ENCODE assay signal across 12 mouse cellular contexts in genomic region chr17:33812475-33812874, GRCm38 (mm10). TPM values are rescaled to one million over a fixed set of nuclear protein-coding genes. Genes with fewer than 3 reads are reported as not detected.
DNase-seq lines count a peak whose midpoint lies in the region; ATAC-seq and TF ChIP-seq lines count a peak whose summit lies in the region.
"Had no signal": no experiment of that assay in that cellular context is flagged by ENCODE, and none has a peak within 500 bp of the region (broad histone marks: within the 10 kb centered on the region; RNA-seq: fewer than 3 reads in every experiment).

No protein-coding gene starts in this region.

- TF ChIP-seq CTCF in kidney, postnatal 0 days (IDR thresholded peaks at IDR 0.05; ENCODE audit: low read depth), result no peak
- TF ChIP-seq CTCF in small intestine, adult 2 months (IDR thresholded peaks at IDR 0.05; ENCODE audit: extremely low read depth, insufficient read length, insufficient replicate concordance, low read depth, low read length), result no peak

- H3K4me3 ChIP-seq in megakaryocyte, embryonic 14.5 days (replicated peaks), result peak overlapping the region; percentile 57
- H3K4me3 ChIP-seq in kidney, postnatal 0 days (replicated peaks; ENCODE audit: low read depth, low read length), result no peak overlapping the region
- no peak overlapping the region for H3K4me3 ChIP-seq in small intestine, adult 2 months (ENCODE audit: low read depth, low read length)
- no peak overlapping the region for H3K4me3 ChIP-seq in hindbrain, embryonic 10.5 days
- H3K4me3 ChIP-seq: forebrain, embryonic 12.5 days; hindbrain, embryonic 12.5 days; neural tube, embryonic 12.5 days had no signal

- no peak overlapping the region for H3K9ac ChIP-seq in kidney, postnatal 0 days (ENCODE audit: low read depth, low read length)
- H3K9ac ChIP-seq: forebrain, embryonic 12.5 days; hindbrain, embryonic 12.5 days; neural tube, embryonic 12.5 days had no signal

- H3K36me3 ChIP-seq in megakaryocyte, embryonic 14.5 days (replicated peaks; ENCODE audit: low read length), result no peaks in the 10 kb centered on the region
- H3K36me3 ChIP-seq in kidney, postnatal 0 days (ENCODE audit: insufficient read depth, low read length), result no peaks in the 10 kb centered on the region
- no peaks in the 10 kb centered on the region for H3K36me3 ChIP-seq in small intestine, adult 2 months (ENCODE audit: control insufficient read depth, insufficient read depth, low read length)
- H3K36me3 ChIP-seq in hindbrain, embryonic 10.5 days, result no peaks in the 10 kb centered on the region; the same call in 1 of the 2 replicates
- H3K36me3 ChIP-seq: forebrain, embryonic 12.5 days; hindbrain, embryonic 12.5 days; neural tube, embryonic 12.5 days had no signal

- H3K27ac ChIP-seq in kidney, postnatal 0 days, result peak overlapping the region; percentile 79
- 0 out of 2 replicates have a peak overlapping the region, but pooled peaks have one; percentile 8 for H3K27ac ChIP-seq in small intestine, adult 2 months (ENCODE audit: insufficient read depth, low read depth, low read length)
- no peak overlapping the region for H3K27ac ChIP-seq in hindbrain, embryonic 10.5 days
- H3K27ac ChIP-seq: forebrain, embryonic 12.5 days; hindbrain, embryonic 12.5 days; neural tube, embryonic 12.5 days had no signal

- DNase-seq in adrenal gland, adult 2 months, result peak; percentile 39
- no peak for DNase-seq in adrenal gland, postnatal 36 days
- DNase-seq in kidney, postnatal 0 days (ENCODE audit: low spot score), result peak; percentile 46
- no peak for DNase-seq in embryo, embryonic 10 days (ENCODE audit: low spot score)
- no peak for DNase-seq in hindbrain, embryonic 10.5 days (ENCODE audit: low spot score)
- DNase-seq: cerebellum, postnatal 25 days had no signal

- no peaks in the 10 kb centered on the region for H3K9me3 ChIP-seq in megakaryocyte, embryonic 14.5 days
- H3K9me3 ChIP-seq in kidney, postnatal 0 days (replicated peaks; ENCODE audit: low read length), result no peaks in the 10 kb centered on the region
- no peaks in the 10 kb centered on the region for H3K9me3 ChIP-seq in hindbrain, embryonic 10.5 days
- H3K9me3 ChIP-seq: forebrain, embryonic 12.5 days; hindbrain, embryonic 12.5 days; neural tube, embryonic 12.5 days had no signal

- peaks cover 45% of the 10 kb centered on the region for H3K4me1 ChIP-seq in megakaryocyte, embryonic 14.5 days
- H3K4me1 ChIP-seq in kidney, postnatal 0 days (replicated peaks; ENCODE audit: insufficient read depth, low read length), result peaks cover 14% of the 10 kb centered on the region; the same call in 1 of the 2 replicates
- peaks cover 2% of the 10 kb centered on the region; the same call in 1 of the 2 replicates for H3K4me1 ChIP-seq in small intestine, adult 2 months (ENCODE audit: control insufficient read depth, insufficient read depth, insufficient read length, low read length)
- peaks cover 29% of the 10 kb centered on the region for H3K4me1 ChIP-seq in hindbrain, embryonic 10.5 days (replicated peaks)

- ATAC-seq in megakaryocyte, adult 5-6 weeks (ENCODE audit: poor library complexity, severe bottlenecking), result no peak
- no peak for ATAC-seq in kidney, postnatal 0 days (replicated peaks; ENCODE audit: low FRiP score, low read depth)

- 8% methylated on average over 3 of the region's 3 CpGs for WGBS in kidney, postnatal 0 days
- WGBS in small intestine, adult 2 months, result 15% methylated on average over 3 of the region's 3 CpGs
- WGBS in hindbrain, embryonic 10.5 days, result 66% methylated on average over 3 of the region's 3 CpGs

- no peak for TF ChIP-seq POLR2A in small intestine, adult 2 months (IDR thresholded peaks at IDR 0.05; ENCODE audit: low read depth, low read length)

- H3K4me2 ChIP-seq in kidney, postnatal 0 days (ENCODE audit: low read length), result peak overlapping the region; percentile 85
- H3K4me2 ChIP-seq: forebrain, embryonic 12.5 days; hindbrain, embryonic 12.5 days; neural tube, embryonic 12.5 days had no signal

- H3K27me3 ChIP-seq in megakaryocyte, embryonic 14.5 days (replicated peaks), result peaks cover 3% of the 10 kb centered on the region
- no peaks in the 10 kb centered on the region for H3K27me3 ChIP-seq in kidney, postnatal 0 days (ENCODE audit: insufficient read depth, low read length)
- H3K27me3 ChIP-seq in small intestine, adult 2 months (ENCODE audit: control insufficient read depth, insufficient read depth, low read length), result no peaks in the 10 kb centered on the region
- H3K27me3 ChIP-seq in hindbrain, embryonic 10.5 days (ENCODE audit: insufficient read depth, poor library complexity, severe bottlenecking), result peaks cover 23% of the 10 kb centered on the region

RNA-seq across cellular contexts. Expression of gene Kank3, which starts 2.2 kb away (rescaled TPM):
- total RNA-seq in adrenal gland, adult 2 months (2021), result 10 to 100 TPM; 55.9 to 66.2 TPM
- 164 and 195 TPM in 2 replicates for polyA plus RNA-seq in adrenal gland, adult 2 months (2012; rRNA removed)
- 10 to 100 TPM; 72.2 to 90.5 TPM for total RNA-seq in adrenal gland, postnatal 36 days (2021)
- polyA plus RNA-seq in megakaryocyte, embryonic 14.5 days (2012; ENCODE audit: insufficient read depth, low replicate concordance), result 3.8 and 3.9 TPM in 2 replicates
- total RNA-seq in megakaryocyte, adult 5-6 weeks (2015), result 12.3 and 16.2 TPM in 2 replicates
- total RNA-seq in megakaryocyte, adult 5-6 weeks (2017), result 13.5 and 14.8 TPM in 2 replicates
- polyA plus RNA-seq in kidney, postnatal 0 days (2015; fragmentation: Nextera tagmentation; extraction: Ambion mirVana), result 57.5 and 70.4 TPM in 2 replicates
- polyA plus RNA-seq in small intestine, adult 2 months (2012; rRNA removed), result 20.6 and 21.1 TPM in 2 replicates
- 26.2 and 28.5 TPM in 2 replicates for polyA plus RNA-seq in hindbrain, embryonic 10.5 days (2016; fragmentation: Nextera tagmentation; extraction: Ambion mirVana)

RNA-seq across cellular contexts. Expression of gene Rps28, which starts 11.9 kb away (rescaled TPM):
- 1,000 to 10,000 TPM; 1,533 to 1,560 TPM for total RNA-seq in adrenal gland, adult 2 months (2021)
- polyA plus RNA-seq in adrenal gland, adult 2 months (2012; rRNA removed), result 387 and 446 TPM in 2 replicates
- 1,000 to 10,000 TPM; 1,486 to 1,511 TPM for total RNA-seq in adrenal gland, postnatal 36 days (2021)
- polyA plus RNA-seq in megakaryocyte, embryonic 14.5 days (2012; ENCODE audit: insufficient read depth, low replicate concordance), result 840 and 6,431 TPM in 2 replicates
- total RNA-seq in megakaryocyte, adult 5-6 weeks (2015), result 875 and 928 TPM in 2 replicates
- total RNA-seq in megakaryocyte, adult 5-6 weeks (2017), result 2,242 and 2,459 TPM in 2 replicates
- 1,262 and 1,465 TPM in 2 replicates for polyA plus RNA-seq in kidney, postnatal 0 days (2015; fragmentation: Nextera tagmentation; extraction: Ambion mirVana)
- polyA plus RNA-seq in small intestine, adult 2 months (2012; rRNA removed), result 296 and 444 TPM in 2 replicates
- 712 and 835 TPM in 2 replicates for polyA plus RNA-seq in hindbrain, embryonic 10.5 days (2016; fragmentation: Nextera tagmentation; extraction: Ambion mirVana)

RNA-seq across cellular contexts. Expression of gene Ndufa7, which starts 11.9 kb away (rescaled TPM):
- total RNA-seq in adrenal gland, adult 2 months (2021), result 100 to 1,000 TPM; 507 to 539 TPM
- 556 and 578 TPM in 2 replicates for polyA plus RNA-seq in adrenal gland, adult 2 months (2012; rRNA removed)
- 100 to 1,000 TPM; 432 to 487 TPM for total RNA-seq in adrenal gland, postnatal 36 days (2021)
- polyA plus RNA-seq in megakaryocyte, embryonic 14.5 days (2012; ENCODE audit: insufficient read depth, low replicate concordance), result 1,277 and 1,645 TPM in 2 replicates
- 150 and 160 TPM in 2 replicates for total RNA-seq in megakaryocyte, adult 5-6 weeks (2015)
- total RNA-seq in megakaryocyte, adult 5-6 weeks (2017), result 110 and 139 TPM in 2 replicates
- polyA plus RNA-seq in kidney, postnatal 0 days (2015; fragmentation: Nextera tagmentation; extraction: Ambion mirVana), result 574 and 620 TPM in 2 replicates
- 337 and 417 TPM in 2 replicates for polyA plus RNA-seq in small intestine, adult 2 months (2012; rRNA removed)
- polyA plus RNA-seq in hindbrain, embryonic 10.5 days (2016; fragmentation: Nextera tagmentation; extraction: Ambion mirVana), result 517 and 544 TPM in 2 replicates

RNA-seq across cellular contexts. Expression of gene Cd320, which starts 30.4 kb away (rescaled TPM):
- 10 to 100 TPM; 34.2 to 42.8 TPM for total RNA-seq in adrenal gland, adult 2 months (2021)
- 85.2 and 99.1 TPM in 2 replicates for polyA plus RNA-seq in adrenal gland, adult 2 months (2012; rRNA removed)
- 10 to 100 TPM; 30.8 to 47.3 TPM for total RNA-seq in adrenal gland, postnatal 36 days (2021)
- polyA plus RNA-seq in megakaryocyte, embryonic 14.5 days (2012; ENCODE audit: insufficient read depth, low replicate concordance), result 16.0 and 94.0 TPM in 2 replicates
- 2.5 and 4.0 TPM in 2 replicates for total RNA-seq in megakaryocyte, adult 5-6 weeks (2015)
- total RNA-seq in megakaryocyte, adult 5-6 weeks (2017), result 0.85 and 1.5 TPM in 2 replicates
- polyA plus RNA-seq in kidney, postnatal 0 days (2015; fragmentation: Nextera tagmentation; extraction: Ambion mirVana), result 101 and 109 TPM in 2 replicates
- 14.9 and 22.1 TPM in 2 replicates for polyA plus RNA-seq in small intestine, adult 2 months (2012; rRNA removed)
- polyA plus RNA-seq in hindbrain, embryonic 10.5 days (2016; fragmentation: Nextera tagmentation; extraction: Ambion mirVana), result 87.7 and 91.8 TPM in 2 replicates

RNA-seq across cellular contexts. Expression of gene Angptl4, which starts 30.8 kb away (rescaled TPM):
- 100 to 1,000 TPM in 1 of 2 experiments, 10 to 100 TPM in 1; 44.5 to 100 TPM for total RNA-seq in adrenal gland, adult 2 months (2021)
- polyA plus RNA-seq in adrenal gland, adult 2 months (2012; rRNA removed), result 131 and 261 TPM in 2 replicates
- 100 to 1,000 TPM in 1 of 2 experiments, 10 to 100 TPM in 1; 62.7 to 110 TPM for total RNA-seq in adrenal gland, postnatal 36 days (2021)
- polyA plus RNA-seq in megakaryocyte, embryonic 14.5 days (2012; ENCODE audit: insufficient read depth, low replicate concordance), result 0.59 and 1.5 TPM in 2 replicates
- total RNA-seq in megakaryocyte, adult 5-6 weeks (2015), result 0.59 and 0.80 TPM in 2 replicates
- 0.33 and 0.73 TPM in 2 replicates for total RNA-seq in megakaryocyte, adult 5-6 weeks (2017)
- 51.4 and 58.9 TPM in 2 replicates for polyA plus RNA-seq in kidney, postnatal 0 days (2015; fragmentation: Nextera tagmentation; extraction: Ambion mirVana)
- polyA plus RNA-seq in small intestine, adult 2 months (2012; rRNA removed), result 14.7 and 57.3 TPM in 2 replicates
- 23.4 and 25.9 TPM in 2 replicates for polyA plus RNA-seq in hindbrain, embryonic 10.5 days (2016; fragmentation: Nextera tagmentation; extraction: Ambion mirVana)

Comparison
In these comparisons a context has a peak if more than half of its experiments do, and no peak if none do; other contexts are left out.
1. DNase-seq: peak in adrenal gland, adult 2 months (single experiment) and kidney, postnatal 0 days (single experiment); none in adrenal gland, postnatal 36 days (0 of 2), embryo, embryonic 10 days (single experiment) and hindbrain, embryonic 10.5 days (single experiment).